Mouse (Mus musculus) heart, embryonic 14.5 days (tissue): Measurements from ENCODE around the gene Atp5d. TPM values are rescaled to one million over a fixed set of nuclear protein-coding genes. Genes with fewer than 3 reads are reported as not detected.

Experiments
- ATAC-seq: fragments of 200-750 bp; cut with Nextera tagmentation; 2 replicates; pipeline ENCODE4 v1.8.0; 2017; ENCODE audit warnings: low read depth, moderate TSS enrichment; ENCODE audit not compliant: insufficient number of reproducible peaks, insufficient read depth, low FRiP score
- H3K27ac ChIP-seq, 2 experiments: fragments of 200-500 bp in 1 of 2; fragments of 300-500 bp in 1 of 2; sonication (generic) in 1 of 2; replicated peaks in 1 of 2; 2 replicates each; pipeline ENCODE4 v1.5.1; 2012 to 2014; ENCODE audit warnings: low read depth in 2 of 2, low read length in 2 of 2, control low read depth in 1 of 2, mild to moderate bottlenecking in 1 of 2, mixed read lengths in 1 of 2; ENCODE audit not compliant: control insufficient read depth in 1 of 2, insufficient read depth in 1 of 2
- H3K27me3 ChIP-seq: fragments of 300-500 bp; sonication (generic); 2 replicates; pipeline ENCODE4 v1.6.1; 2014; ENCODE audit warnings: mild to moderate bottlenecking, low read length, control low read depth; ENCODE audit not compliant: control insufficient read depth, insufficient read depth
- H3K36me3 ChIP-seq: fragments of 300-500 bp; sonication (generic); 2 replicates; pipeline ENCODE4 v1.6.1; 2014; ENCODE audit warnings: mild to moderate bottlenecking, control low read depth, low read length, mixed read lengths; ENCODE audit not compliant: control insufficient read depth, insufficient read depth
- H3K4me1 ChIP-seq, 2 experiments: fragments of 200-500 bp in 1 of 2; fragments of 300-500 bp in 1 of 2; sonication (generic) in 1 of 2; 2 replicates each; pipeline ENCODE4 v1.6.1; 2012 to 2014; ENCODE audit warnings: low read length in 2 of 2, control low read depth in 1 of 2, mixed read lengths in 1 of 2; ENCODE audit not compliant: control insufficient read depth in 2 of 2, insufficient read depth in 2 of 2
- H3K4me2 ChIP-seq: fragments of 300-500 bp; sonication (generic); 2 replicates; pipeline ENCODE4 v1.6.1; 2014; ENCODE audit warnings: mild to moderate bottlenecking, low read length
- H3K4me3 ChIP-seq, 2 experiments: fragments of 200-500 bp in 1 of 2; fragments of 300-500 bp in 1 of 2; sonication (generic) in 1 of 2; 2 replicates each; pipeline ENCODE4 v1.5.1; 2012 to 2014; ENCODE audit warnings: low read length in 2 of 2, mild to moderate bottlenecking in 2 of 2, control low read depth in 1 of 2, low read depth in 1 of 2, moderate library complexity in 1 of 2; ENCODE audit not compliant: control insufficient read depth in 1 of 2, insufficient read depth in 1 of 2
- H3K9ac ChIP-seq: fragments of 300-500 bp; sonication (generic); 2 replicates; pipeline ENCODE4 v1.6.1; 2014; ENCODE audit warnings: mild to moderate bottlenecking, low read length
- H3K9me3 ChIP-seq: fragments of 300-500 bp; sonication (generic); 2 replicates; pipeline ENCODE4 v1.6.1; 2016; ENCODE audit warnings: low read length, control low read depth; ENCODE audit not compliant: control insufficient read depth
- WGBS: fragments of 180-500 bp; shearing (Covaris S2); extraction: QIAGEN DNeasy Blood & Tissue Kit; methylation state at CpG from one replicate; pipeline ENCODE4 v1.1.7; 2014; 5-methylcytosine and 5-hydroxymethylcytosine counted together
- polyA plus RNA-seq: library from polyadenylated mRNA; unstranded; fragments of >200 nt; fragmentation: Nextera tagmentation; extraction: Ambion mirVana; gene quantifications from 2 replicates; pipeline ENCODE4 v1.2.1, GENCODE M21; 2014

Atp5d gene
- polyA plus RNA-seq = 988 and 1,015 TPM in 2 replicates

- 0 out of 2 replicates have a peak, but pooled peaks have one; percentile 1 for ATAC-seq
- H3K27ac ChIP-seq = peak within 1 kb of the TSS in 1 of 2 experiments; percentile 21; a peak in 2 of 4 replicates
- 0 out of 2 replicates have a peak, but pooled peaks cover 3% of the 10 kb centered on the region for H3K9me3 ChIP-seq
- 1% methylated on average over 60 of the region's 94 CpGs for WGBS
- peak within 1 kb of the TSS; percentile 58 to 64 for H3K4me3 ChIP-seq
- peak within 1 kb of the TSS; percentile 79 for H3K9ac ChIP-seq
- H3K27me3 ChIP-seq = peaks cover 31% of the 10 kb centered on the region
- H3K4me2 ChIP-seq = peak within 1 kb of the TSS; percentile 99
- peaks cover 9% of the 10 kb centered on the region for H3K36me3 ChIP-seq
- H3K4me1 ChIP-seq = peaks cover 12 to 45% of the 10 kb centered on the region in 2 experiments
Observed at GRCm38 (mm10) chr10:80138553-80139438, at the start of gene Atp5d. Atp5d (plus strand) TSS chr10:80138632.

- Histone ChIP-seq H3K9ac (no peak overlapping the region), H3K4me3 (no peak overlapping the region), H3K27me3 (no peaks in the 10 kb centered on the region), H3K4me2 (no peak overlapping the region), H3K36me3 (peaks cover 13% of the 10 kb centered on the region), H3K27ac (no peak overlapping the region), H3K4me1 (peaks cover 19 to 38% of the 10 kb centered on the region in 2 experiments), H3K9me3 (no peaks in the 10 kb centered on the region)
- ATAC-seq = no peak
- WGBS = 44% methylated on average over 4 of the region's 4 CpGs
Observed at GRCm38 (mm10) chr10:80089146-80089545, 49.3 kb upstream of the Atp5d start.

- peaks cover 19 to 44% of the 10 kb centered on the region in 2 experiments for H3K4me1 ChIP-seq
- no peak overlapping the region for H3K4me2 ChIP-seq
- H3K27ac ChIP-seq = no peak overlapping the region
- no peaks in the 10 kb centered on the region for H3K27me3 ChIP-seq
- no peak overlapping the region for H3K9ac ChIP-seq
- no peaks in the 10 kb centered on the region for H3K9me3 ChIP-seq
- no peak overlapping the region for H3K4me3 ChIP-seq
- ATAC-seq = no peak
- 0 out of 2 replicates have a peak, but pooled peaks cover 6% of the 10 kb centered on the region for H3K36me3 ChIP-seq
- WGBS = 87% methylated on average over 6 of the region's 6 CpGs
Observed at GRCm38 (mm10) chr10:80091527-80091926, 46.9 kb upstream of the Atp5d start.

- H3K27me3 ChIP-seq = no peaks in the 10 kb centered on the region
- no peak overlapping the region for H3K4me2 ChIP-seq
- H3K27ac ChIP-seq = no peak overlapping the region
- H3K4me3 ChIP-seq = no peak overlapping the region
- H3K4me1 ChIP-seq = peaks cover 23 to 46% of the 10 kb centered on the region in 2 experiments
- H3K36me3 ChIP-seq = 0 out of 2 replicates have a peak, but pooled peaks cover 6% of the 10 kb centered on the region
- 77% methylated on average over 5 of the region's 5 CpGs for WGBS
- no peak for ATAC-seq
- no peak overlapping the region for H3K9ac ChIP-seq
- no peaks in the 10 kb centered on the region for H3K9me3 ChIP-seq
Observed at GRCm38 (mm10) chr10:80092690-80093089, 45.7 kb upstream of the Atp5d start.

GRCm38 (mm10) chr10:80094085-80094484, 44.3 kb upstream of the Atp5d start:
- Histone ChIP-seq H3K27ac (no peak overlapping the region), H3K9me3 (no peaks in the 10 kb centered on the region), H3K4me1 (peaks cover 25 to 51% of the 10 kb centered on the region in 2 experiments), H3K4me3 (no peak overlapping the region), H3K27me3 (no peaks in the 10 kb centered on the region), H3K36me3 (0 out of 2 replicates have a peak, but pooled peaks cover 6% of the 10 kb centered on the region), H3K9ac (no peak overlapping the region), H3K4me2 (no peak overlapping the region)
- WGBS = 80% methylated on average over 6 of the region's 6 CpGs
- ATAC-seq = no peak

GRCm38 (mm10) chr10:80094684-80095083, 43.7 kb upstream of the Atp5d start:
- H3K27ac ChIP-seq = no peak overlapping the region
- 76% methylated on average over 3 of the region's 3 CpGs for WGBS
- no peaks in the 10 kb centered on the region for H3K27me3 ChIP-seq
- 0 out of 2 replicates have a peak, but pooled peaks cover 6% of the 10 kb centered on the region for H3K36me3 ChIP-seq
- H3K4me2 ChIP-seq = no peak overlapping the region
- no peak overlapping the region for H3K9ac ChIP-seq
- H3K9me3 ChIP-seq = no peaks in the 10 kb centered on the region
- H3K4me1 ChIP-seq = peaks cover 27 to 53% of the 10 kb centered on the region in 2 experiments
- no peak overlapping the region for H3K4me3 ChIP-seq
- ATAC-seq = no peak

GRCm38 (mm10) chr10:80095547-80095946, 42.9 kb upstream of the Atp5d start:
- H3K27me3 ChIP-seq = no peaks in the 10 kb centered on the region
- ATAC-seq = no peak
- H3K4me1 ChIP-seq = peaks cover 27 to 54% of the 10 kb centered on the region in 2 experiments
- H3K9me3 ChIP-seq = no peaks in the 10 kb centered on the region
- peak overlapping the region; percentile 4; the same call in 1 of the 2 replicates for H3K9ac ChIP-seq
- H3K36me3 ChIP-seq = 0 out of 2 replicates have a peak, but pooled peaks cover 3% of the 10 kb centered on the region
- H3K4me2 ChIP-seq = no peak overlapping the region
- WGBS = 74% methylated on average over 5 of the region's 5 CpGs
- no peak overlapping the region for H3K4me3 ChIP-seq
- H3K27ac ChIP-seq = peak overlapping the region in 1 of 2 experiments; percentile 16; a peak in 2 of 4 replicates
